Mouse (Mus musculus) ES-E14 (cell line): ENCODE measurements at regions not wholly inside any gene's neighbourhood (a gene's known extent, or its start where the extent isn't known, plus 50 kb on each side); places are given as distances from the start of the nearest gene placed in this dataset.

ENCODE experiments used
- CHD2 ChIP-seq: IDR thresholded peaks from 2 replicates; pipeline ENCODE4 v1.6.1; 2014; ENCODE audit warnings: mild to moderate bottlenecking, low read depth, low read length, inconsistent platforms
- ZNF384 ChIP-seq: IDR thresholded peaks from 2 replicates; pipeline ENCODE4 v1.6.1; 2012; ENCODE audit warnings: low read depth, low read length, inconsistent platforms

GRCm38 (mm10) chr7:70286836-70287355 is 79.6 kb downstream of the Nr2f2 start:
- TF ChIP-seq CHD2 (no peak), ZNF384 (no peak)
